Mouse (Mus musculus): Measurements from ENCODE around the gene Insrr.
"Not testable (repeated sequence)": the region's sequence is repeated elsewhere in the genome, so short reads cannot be mapped to it uniquely, and the experiment has no call there.

GRCm38 (mm10) chr3:87864111-87864510, 67.4 kb downstream of the Insrr start:
- TF ChIP-seq POLR2A (IDR thresholded peaks at IDR 0.05; ENCODE audit: control insufficient read depth, extremely low read depth, insufficient read depth, low read length, poor library complexity); CTCF (IDR thresholded peaks at IDR 0.05; ENCODE audit: borderline replicate concordance, control insufficient read depth, extremely low read depth, insufficient read depth, low read length, poor library complexity): not testable (repeated sequence)
